10 mouse cellular contexts compared by ENCODE assay signal in the genomic region with DNA sequence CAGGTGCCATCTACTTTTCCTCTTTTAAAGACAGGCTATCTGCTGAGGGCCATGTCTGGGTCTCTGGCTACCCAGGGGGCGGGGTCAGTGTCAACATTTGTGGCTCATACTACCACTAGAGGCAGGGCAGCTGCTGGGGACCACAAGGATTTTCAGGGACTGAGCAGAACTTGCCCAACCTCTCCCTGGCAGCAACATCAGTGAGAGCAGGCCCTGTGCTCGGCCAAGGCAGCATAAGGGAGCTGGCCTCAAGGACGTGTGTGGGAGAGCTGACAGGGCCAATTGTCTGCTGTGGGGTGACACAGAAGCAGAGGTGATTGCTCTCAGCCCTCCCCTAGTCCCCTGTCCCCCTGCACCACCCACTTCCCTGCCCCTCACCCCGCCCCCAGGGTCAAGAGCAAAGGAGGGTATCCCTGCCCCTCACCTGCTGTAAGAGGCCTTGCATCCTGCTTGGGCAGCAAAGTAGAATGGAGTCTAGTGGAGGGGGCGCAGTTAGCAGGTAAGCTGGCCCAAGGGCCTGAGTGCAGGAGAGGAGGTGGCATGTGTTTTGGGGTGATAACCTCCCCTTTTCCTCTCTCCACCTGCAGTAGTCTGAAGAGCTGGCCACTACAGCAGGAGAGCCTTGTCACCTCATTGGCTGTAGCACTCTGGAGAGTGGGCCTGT. TPM values are rescaled to one million over a fixed set of nuclear protein-coding genes. Genes with fewer than 3 reads are reported as not detected.
DNase-seq lines count a peak whose midpoint lies in the region; ATAC-seq and TF ChIP-seq lines count a peak whose summit lies in the region.
"Had no signal": no experiment of that assay in that cellular context is flagged by ENCODE, and none has a peak within 500 bp of the region (broad histone marks: within the 10 kb centered on the region; RNA-seq: fewer than 3 reads in every experiment).

No protein-coding gene starts in this region.

- H3K9ac ChIP-seq in heart, postnatal 0 days (replicated peaks; ENCODE audit: low read depth, low read length), result no peak overlapping the region
- H3K9ac ChIP-seq in liver, embryonic 12.5 days, result no peak overlapping the region

- no peak for TF ChIP-seq EP300 in heart, postnatal 0 days (IDR thresholded peaks at IDR 0.05; ENCODE audit: low read depth)

- ATAC-seq in heart, postnatal 0 days (ENCODE audit: insufficient read depth, low read depth), result peak; percentile 20
- peak; percentile 49 for ATAC-seq in liver, embryonic 12.5 days

- H3K27me3 ChIP-seq in heart, postnatal 0 days (ENCODE audit: control insufficient read depth, insufficient read depth, low read length), result no peaks in the 10 kb centered on the region
- no peaks in the 10 kb centered on the region for H3K27me3 ChIP-seq in liver, embryonic 12.5 days (replicated peaks)

- no peak overlapping the region for H3K4me2 ChIP-seq in heart, postnatal 0 days (ENCODE audit: low read depth, low read length)
- no peak overlapping the region for H3K4me2 ChIP-seq in liver, embryonic 12.5 days

- no peaks in the 10 kb centered on the region for H3K4me1 ChIP-seq in heart, postnatal 0 days (ENCODE audit: control insufficient read depth, insufficient read depth)
- H3K4me1 ChIP-seq in liver, embryonic 12.5 days, result no peaks in the 10 kb centered on the region

- no peaks in the 10 kb centered on the region for H3K9me3 ChIP-seq in heart, postnatal 0 days (replicated peaks; ENCODE audit: control insufficient read depth, low read length)
- H3K9me3 ChIP-seq in liver, embryonic 12.5 days (replicated peaks), result no peaks in the 10 kb centered on the region

- 66% methylated on average over 5 of the region's 5 CpGs for WGBS in heart, postnatal 0 days
- 52% methylated on average over 5 of the region's 5 CpGs for WGBS in liver, embryonic 12.5 days (ENCODE audit: insufficient replicate concordance)

- no peak for DNase-seq in heart, postnatal 0 days (ENCODE audit: low spot score)
- no peak for DNase-seq in heart, adult 8-10 months (ENCODE audit: low spot score)
- DNase-seq in urinary bladder, postnatal 14 days (ENCODE audit: low spot score), result peak; percentile 29
- no peak for DNase-seq in urinary bladder, postnatal 25 days (ENCODE audit: low spot score)
- DNase-seq in testis, postnatal 14 days (ENCODE audit: low spot score), result peak; percentile 58
- DNase-seq in neural tube, embryonic 10.5 days (ENCODE audit: extremely low spot score, low spot score), result no peak
- no peak for DNase-seq in kidney, adult 11 months
- DNase-seq: layer of hippocampus, adult 9-11 months; right cerebral cortex, postnatal 4 days had no signal

- no peak overlapping the region for H3K4me3 ChIP-seq in heart, postnatal 0 days (ENCODE audit: low read depth, low read length)
- H3K4me3 ChIP-seq in liver, embryonic 12.5 days, result no peak overlapping the region

- H3K27ac ChIP-seq in heart, postnatal 0 days (ENCODE audit: low read depth), result no peak overlapping the region
- no peak overlapping the region for H3K27ac ChIP-seq in liver, embryonic 12.5 days

- TF ChIP-seq CTCF in heart, postnatal 0 days (IDR thresholded peaks at IDR 0.05; ENCODE audit: low read depth), result no peak

- H3K36me3 ChIP-seq in heart, postnatal 0 days (replicated peaks; ENCODE audit: control insufficient read depth, insufficient read depth, low read length), result no peaks in the 10 kb centered on the region
- H3K36me3 ChIP-seq in liver, embryonic 12.5 days, result no peaks in the 10 kb centered on the region

RNA-seq across cellular contexts. Expression of a gene that starts 51.7 kb away (rescaled TPM):
- total RNA-seq in heart, postnatal 0 days (2014; rRNA removed; ENCODE audit: low replicate concordance), result 67.3 and 78.8 TPM in 2 replicates
- polyA plus RNA-seq in heart, postnatal 0 days (2015; fragmentation: Nextera tagmentation; extraction: Ambion mirVana), result 80.8 and 99.2 TPM in 2 replicates
- 100 to 1,000 TPM; 108 to 143 (median 127) TPM for total RNA-seq in heart, adult 8-10 months (2022)
- 20.7 and 22.0 TPM in 2 replicates for polyA plus RNA-seq in liver, embryonic 12.5 days (2016; fragmentation: Nextera tagmentation; extraction: Ambion mirVana)

Comparison
In these comparisons a context has a peak if more than half of its experiments do, and no peak if none do; other contexts are left out.
1. DNase-seq: peak in urinary bladder, postnatal 14 days (single experiment) and testis, postnatal 14 days (single experiment); none in heart, postnatal 0 days (single experiment), heart, adult 8-10 months (single experiment), urinary bladder, postnatal 25 days (single experiment), neural tube, embryonic 10.5 days (single experiment) and kidney, adult 11 months (single experiment).